Mouse (Mus musculus) olfactory bulb, adult 2 months (tissue): ENCODE data around the gene Tmprss12.
"Not testable (repeated sequence)": the region's sequence is repeated elsewhere in the genome, so short reads cannot be mapped to it uniquely, and the experiment has no call there.

Experiments used
- CTCF ChIP-seq: fragments of 200-500 bp; IDR thresholded peaks from 2 replicates; pipeline ENCODE4 v1.5.1; 2012; ENCODE audit warnings: low read depth, mild to moderate bottlenecking, low read length, moderate library complexity; ENCODE audit not compliant: insufficient read depth
- POLR2A ChIP-seq: fragments of 200-500 bp; IDR thresholded peaks from 2 replicates; pipeline ENCODE4 v1.6.1; 2012; ENCODE audit warnings: mild to moderate bottlenecking, low read depth, low read length, moderate library complexity; ENCODE audit not compliant: insufficient read depth

DNA sequence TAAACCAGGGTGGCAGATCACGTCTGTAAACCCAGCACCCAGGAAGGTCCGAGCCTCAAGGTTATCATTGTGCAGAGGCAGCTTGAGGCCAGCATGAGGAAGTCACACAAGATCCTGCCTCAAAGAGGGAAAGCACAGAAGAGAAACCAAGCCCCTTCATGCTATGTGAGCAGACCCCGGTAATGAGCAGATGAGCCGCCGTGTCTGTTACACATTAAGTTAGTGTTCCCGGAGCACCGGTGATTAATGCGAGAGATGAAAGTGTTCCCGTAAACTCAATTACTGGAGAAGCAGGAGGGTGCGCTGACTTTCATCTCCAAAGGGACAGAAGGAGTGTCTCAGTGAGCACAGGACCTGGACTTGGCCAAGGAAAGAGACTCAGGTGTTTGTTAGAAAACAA, 48.7 kb downstream of the Tmprss12 start:
- not testable (repeated sequence) for TF ChIP-seq POLR2A, CTCF
